Mouse (Mus musculus): Measurements from ENCODE around the gene Ypel4. TPM values are rescaled to one million over a fixed set of nuclear protein-coding genes. Genes with fewer than 3 reads are reported as not detected.

Ypel4 gene
- total RNA-seq, 2 experiments from 2014 or later = 101 to 102 TPM

GRCm38 (mm10) chr2:84772454-84772853, 38.6 kb downstream of the Ypel4 start:
- Histone ChIP-seq H3K4me3 (no peak overlapping the region), H3K27ac (no peak overlapping the region)
- intact Hi-C loops (cut with DNase I) = no loop called here
- DNase-seq (ENCODE audit: extremely low spot score in 1 of 2, low spot score in 2 of 2) = no peak
- no peak for TF ChIP-seq CTCF (IDR thresholded peaks at IDR 0.05)

- Histone ChIP-seq H3K4me3 (no peak overlapping the region), H3K27ac (no peak overlapping the region)
- no peak for DNase-seq (ENCODE audit: extremely low spot score in 1 of 2, low spot score in 2 of 2)
- intact Hi-C loops (cut with DNase I) = no loop called here
- TF ChIP-seq CTCF (IDR thresholded peaks at IDR 0.05) = no peak
Measured at GRCm38 (mm10) chr2:84773195-84773594, 39.3 kb downstream of the Ypel4 start.

GRCm38 (mm10) chr2:84774751-84775150, 40.9 kb downstream of the Ypel4 start:
- Histone ChIP-seq H3K27ac (no peak overlapping the region), H3K4me3 (peak overlapping the region; percentile 19)
- no peak for DNase-seq (ENCODE audit: extremely low spot score in 1 of 2, low spot score in 2 of 2)
- intact Hi-C loops (cut with DNase I) = no loop called here
- TF ChIP-seq CTCF (IDR thresholded peaks at IDR 0.05) = no peak

- intact Hi-C loops (cut with DNase I) = no loop called here
- no peak for TF ChIP-seq CTCF (IDR thresholded peaks at IDR 0.05)
- DNase-seq (ENCODE audit: extremely low spot score in 1 of 2, low spot score in 2 of 2) = no peak
- no peak within 1 kb of the TSS for H3K27ac ChIP-seq
- H3K4me3 ChIP-seq = peak within 1 kb of the TSS; percentile 19
Measured at GRCm38 (mm10) chr2:84775241-84775640, 41.4 kb downstream of the Ypel4 start, which contains the start of gene Serping1. Gene Serping1 (minus strand): TSS chr2:84775444.

- Histone ChIP-seq H3K27ac (no peak overlapping the region), H3K4me3 (no peak overlapping the region)
- intact Hi-C loops (cut with DNase I) = no loop called here
Measured at GRCm38 (mm10) chr2:84775665-84776064, 41.8 kb downstream of the Ypel4 start.

GRCm38 (mm10) chr2:84777706-84778105, 43.8 kb downstream of the Ypel4 start:
- no peak for TF ChIP-seq CTCF (IDR thresholded peaks at IDR 0.05)
- DNase-seq (ENCODE audit: extremely low spot score in 1 of 2, low spot score in 2 of 2) = no peak
- Histone ChIP-seq H3K27ac (no peak overlapping the region), H3K4me3 (no peak overlapping the region)
- intact Hi-C loops (cut with DNase I) = no loop called here

More at GRCm38 (mm10) chr2:84775665-84776064, 41.8 kb downstream of the Ypel4 start:
- DNase-seq (ENCODE audit: extremely low spot score in 1 of 2, low spot score in 2 of 2) = no peak
- TF ChIP-seq CTCF (IDR thresholded peaks at IDR 0.05) = no peak

GRCm38 (mm10) chr2:84779210-84779609, 45.4 kb downstream of the Ypel4 start:
- peak; percentile 13 for TF ChIP-seq CTCF (IDR thresholded peaks at IDR 0.05)
- Histone ChIP-seq H3K4me3 (no peak overlapping the region), H3K27ac (no peak overlapping the region)
- DNase-seq (ENCODE audit: extremely low spot score in 1 of 2, low spot score in 2 of 2) = no peak
- intact Hi-C loops (cut with DNase I) = no loop called here

- H3K4me3 ChIP-seq = no peak overlapping the region
- TF ChIP-seq CTCF (IDR thresholded peaks at IDR 0.05) = no peak
- no peak overlapping the region for H3K27ac ChIP-seq
- DNase-seq (ENCODE audit: extremely low spot score in 1 of 2, low spot score in 2 of 2) = no peak
- intact Hi-C loops (cut with DNase I) = no loop called here
Measured at GRCm38 (mm10) chr2:84783315-84783714, 49.5 kb downstream of the Ypel4 start.

GRCm38 (mm10) chr2:84783840-84784566, 50.1 kb downstream of the Ypel4 start:
- Histone ChIP-seq H3K27ac (no peak overlapping the region), H3K4me3 (no peak overlapping the region)
- intact Hi-C loops (cut with DNase I) = no loop called here
- no peak for TF ChIP-seq CTCF (IDR thresholded peaks at IDR 0.05)
- DNase-seq (ENCODE audit: extremely low spot score in 1 of 2, low spot score in 2 of 2) = no peak

Small RNA genes within 50 kb of the gene (microRNA-seq; reads per million reads assigned to microRNA genes)
- gene Mir130a = 1,086 to 1,102 reads per million in 2 experiments

Other genes with a start within 250 kb of the Ypel4 start
- gene Ctnnd1, start 83.3 kb upstream of the Ypel4 start, total RNA-seq (2021) = 10 to 100 TPM; 65.1 to 70.2 TPM
- gene Btbd18, start 75.0 kb upstream of the Ypel4 start, total RNA-seq (2021) = not detected
- 10 to 100 TPM; 27.4 to 33.3 TPM for gene Selenoh, start 63.3 kb upstream of the Ypel4 start, total RNA-seq (2021)
- 1 to 10 TPM; 7.6 to 9.6 TPM for gene Gm28635, start 56.0 kb upstream of the Ypel4 start, total RNA-seq (2021)
- gene Med19, start 55.7 kb upstream of the Ypel4 start, total RNA-seq (2021) = 10 to 100 TPM; 30.7 to 30.9 TPM
- 100 to 1,000 TPM; 224 to 239 TPM for gene Tmx2, start 54.9 kb upstream of the Ypel4 start, total RNA-seq (2021)
- 10 to 100 TPM; 48.8 to 49.9 TPM for gene Zdhhc5, start 18.9 kb upstream of the Ypel4 start, total RNA-seq (2021)
- gene Clp1, start 6.7 kb upstream of the Ypel4 start, total RNA-seq (2021) = 10 to 100 TPM in 1 of 2 experiments, 1 to 10 TPM in 1; 8.8 to 10.2 TPM
- gene Gm19426, start 9.6 kb downstream of the Ypel4 start, total RNA-seq (2021) = 1 to 10 TPM; 2.0 to 2.4 TPM
- 1 to 10 TPM; 5.3 to 8.4 TPM for gene Serping1, start 41.4 kb downstream of the Ypel4 start, total RNA-seq (2021)
- 1 to 10 TPM; 6.4 to 6.7 TPM for gene Ube2l6, start 64.8 kb downstream of the Ypel4 start, total RNA-seq (2021)
- not detected for gene Smtnl1, start 88.6 kb downstream of the Ypel4 start, total RNA-seq (2021)
- gene Timm10, start 92.9 kb downstream of the Ypel4 start, total RNA-seq (2021) = 10 to 100 TPM; 49.1 to 51.3 TPM
- under 1 TPM; 0.27 to 0.30 TPM for gene Slc43a1, start 104.8 kb downstream of the Ypel4 start, total RNA-seq (2021)
- 100 to 1,000 TPM in 1 of 2 experiments, 10 to 100 TPM in 1; 99.5 to 113 TPM for gene Rtn4rl2, start 152.7 kb downstream of the Ypel4 start, total RNA-seq (2021)
- under 1 TPM in 1 of 2 experiments, not detected in 1; 0.14 TPM for gene Slc43a3, start 202.5 kb downstream of the Ypel4 start, total RNA-seq (2021)
- not detected for gene Prg2, start 246.4 kb downstream of the Ypel4 start, total RNA-seq (2021)

All from left cerebral cortex, adult 2 months (tissue).